Mouse (Mus musculus) layer of hippocampus, postnatal 25 days (tissue): ENCODE measurements around the gene Snx10. TPM values are rescaled to one million over a fixed set of nuclear protein-coding genes. Genes with fewer than 3 reads are reported as not detected.

ENCODE experiments used
- DNase-seq, 2 experiments: peaks; one replicate each; pipeline ENCODE4 v3.0.0; 2022; ENCODE audit warnings: mixed read lengths in 2 of 2, low spot score in 1 of 2; ENCODE audit errors: extremely low spot score in 1 of 2
- total RNA-seq, 2 experiments: library from RNA; stranded (reverse); gene quantifications; 2 replicates each; pipeline ENCODE4 v1.2.3; 2021

Snx10 gene
- total RNA-seq, 2 experiments from 2014 or later = 99.1 to 114 TPM

DNA sequence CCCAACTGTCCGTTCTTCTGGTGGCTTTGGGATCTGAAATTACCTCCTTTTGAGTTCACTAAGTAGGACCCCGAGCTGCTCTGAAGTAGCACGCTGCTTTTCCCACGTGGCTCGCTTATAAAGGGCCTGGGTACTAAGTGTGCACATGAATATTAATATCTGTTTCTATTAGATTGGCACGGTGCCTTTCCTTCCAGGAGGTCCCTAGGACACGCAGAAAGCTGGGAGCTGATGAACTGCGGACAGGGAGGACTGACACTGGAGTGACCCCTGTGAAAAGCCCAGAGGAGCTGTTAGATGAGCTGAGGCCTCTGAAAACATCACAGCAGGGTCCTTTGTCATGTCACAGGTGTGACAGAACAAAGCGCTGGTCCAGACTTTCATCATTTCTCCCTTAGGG is 57.7 kb downstream of the Snx10 start:
- no peak for DNase-seq

DNA sequence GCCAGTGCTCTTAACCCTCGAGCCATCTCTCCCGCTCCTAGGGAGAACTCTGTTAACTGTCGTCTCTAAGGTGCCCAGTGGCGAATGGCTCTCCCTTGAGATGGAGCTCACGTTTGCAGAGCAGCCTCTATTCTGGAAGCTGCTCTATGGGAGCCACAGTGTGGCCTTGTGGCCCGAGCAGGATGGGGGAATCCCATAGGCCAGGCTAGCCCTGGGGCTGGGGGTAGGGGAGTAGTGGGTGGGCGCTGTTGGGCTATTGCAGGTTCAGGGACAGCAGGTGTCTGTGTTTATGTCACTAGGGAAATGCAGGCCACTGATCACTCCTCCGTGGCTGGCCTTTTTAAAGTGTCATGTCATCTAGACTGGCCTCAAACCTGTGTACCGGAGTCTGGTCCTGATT is 58.4 kb downstream of the Snx10 start:
- no peak for DNase-seq

DNA sequence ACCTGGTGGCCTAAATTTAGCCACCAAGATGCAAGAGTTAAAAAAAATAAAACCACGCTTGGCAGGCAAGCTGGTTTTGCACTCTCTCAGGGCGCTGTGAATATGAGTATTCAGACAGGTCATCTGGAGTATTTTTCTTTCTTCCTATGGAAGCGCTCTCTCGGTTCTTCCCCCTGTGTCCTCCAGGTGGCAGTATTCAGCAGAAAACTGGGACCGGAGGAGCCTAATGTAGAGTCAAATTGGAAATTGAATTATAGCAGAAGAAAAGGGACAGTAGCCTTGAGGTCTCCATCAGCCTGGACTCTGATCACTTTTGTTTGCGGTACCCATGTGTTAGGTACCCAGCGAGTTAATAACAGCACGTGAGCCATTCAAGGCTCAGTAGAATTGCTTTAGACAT is 62.3 kb downstream of the Snx10 start:
- peak in 1 of 2 experiments; percentile 67 for DNase-seq

DNA sequence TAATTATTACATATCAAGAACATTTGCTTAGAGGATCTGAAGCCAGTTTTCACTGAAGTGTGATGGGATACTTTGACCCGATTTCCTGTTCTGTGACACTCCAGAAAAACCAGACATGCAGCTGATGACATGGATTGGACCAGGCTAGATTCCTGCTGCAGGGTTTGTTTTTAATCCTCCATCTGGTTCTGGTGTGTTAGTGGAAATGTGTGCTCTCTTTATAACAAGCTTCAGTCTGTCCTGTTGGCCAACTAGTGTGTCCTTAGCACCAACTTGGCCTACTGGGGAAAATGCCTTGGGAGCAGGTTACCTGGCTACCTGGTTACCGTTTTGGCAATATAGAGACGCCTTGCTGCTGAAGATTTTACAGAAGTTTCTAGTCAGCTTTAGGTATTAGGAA is 63.6 kb downstream of the Snx10 start:
- no peak for DNase-seq

DNA sequence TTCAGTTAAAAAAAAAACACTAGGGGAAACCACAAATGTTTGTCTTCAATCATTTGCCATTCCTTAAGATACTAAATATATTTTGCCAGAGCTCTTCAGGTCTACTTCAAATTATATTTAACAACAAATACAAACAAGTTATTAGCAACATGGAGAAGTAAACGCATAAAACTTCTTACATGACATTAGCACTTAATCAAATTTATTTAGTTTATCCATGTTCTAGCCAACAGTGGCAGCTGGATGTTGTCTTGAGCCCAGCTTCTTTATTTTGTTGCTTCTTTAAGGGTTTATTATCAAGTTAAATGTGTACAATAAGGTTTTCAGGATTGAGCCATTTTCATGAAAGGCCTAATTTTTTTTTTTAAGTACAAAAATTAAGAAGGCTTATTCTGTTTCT is 67.6 kb downstream of the Snx10 start:
- DNase-seq = no peak

DNA sequence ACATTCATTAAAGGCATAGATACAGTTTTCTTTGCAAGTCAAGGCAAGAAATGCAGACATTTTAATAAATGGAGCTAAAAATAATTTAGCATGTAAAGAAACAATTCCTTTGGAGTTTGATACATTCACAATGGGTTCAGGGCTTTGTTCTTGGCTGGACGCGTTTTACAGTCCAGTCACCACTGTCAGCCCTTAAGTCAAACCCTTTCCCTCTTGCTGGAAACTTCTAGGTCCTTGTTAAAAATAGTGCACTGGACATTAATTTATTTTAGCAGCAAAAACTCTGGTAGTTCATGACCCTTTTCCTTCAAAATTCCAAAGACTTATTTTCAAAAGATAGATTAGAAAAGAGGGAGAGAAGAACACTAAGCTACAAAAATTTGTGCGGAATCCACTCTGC is 68.1 kb downstream of the Snx10 start:
- no peak for DNase-seq

DNA sequence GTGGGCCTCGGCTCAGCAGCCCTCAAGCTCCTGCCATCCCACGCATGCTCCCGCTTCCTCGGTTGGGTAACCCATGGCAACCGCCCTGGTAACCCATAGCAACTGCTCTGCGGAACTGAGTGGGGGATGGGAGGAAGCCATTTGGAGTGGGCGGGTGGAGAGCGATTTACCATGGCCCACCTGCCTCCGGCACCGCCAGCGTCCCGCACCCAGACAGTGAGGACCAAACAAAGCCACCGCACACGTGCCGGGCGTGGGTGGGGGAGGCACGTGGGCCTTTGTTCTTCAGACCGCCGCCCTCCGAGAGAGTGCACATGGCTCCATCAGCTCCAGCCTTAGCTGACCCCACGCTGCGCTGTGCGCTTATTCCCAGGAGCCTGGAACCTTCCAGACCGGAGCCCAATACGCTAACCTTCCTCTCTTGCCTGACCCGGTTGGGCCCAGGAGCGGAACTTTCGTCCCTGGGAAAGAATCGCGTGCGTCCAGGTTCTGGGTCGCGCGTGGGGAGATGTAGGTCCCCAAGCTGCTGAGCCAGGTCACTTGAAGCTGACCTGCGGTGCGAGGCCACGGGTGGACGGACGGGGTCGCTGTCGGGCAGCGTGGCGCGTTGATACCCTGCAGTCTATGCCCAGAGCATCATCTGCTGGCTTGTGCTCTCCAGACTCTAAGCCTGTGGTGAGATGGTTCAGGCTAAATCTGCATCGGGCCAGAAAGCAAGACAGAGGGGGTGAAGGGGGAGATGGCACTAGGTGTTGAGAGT is 68.8 kb downstream of the Snx10 start:
- peak; percentile 84 to 86 for DNase-seq

DNA sequence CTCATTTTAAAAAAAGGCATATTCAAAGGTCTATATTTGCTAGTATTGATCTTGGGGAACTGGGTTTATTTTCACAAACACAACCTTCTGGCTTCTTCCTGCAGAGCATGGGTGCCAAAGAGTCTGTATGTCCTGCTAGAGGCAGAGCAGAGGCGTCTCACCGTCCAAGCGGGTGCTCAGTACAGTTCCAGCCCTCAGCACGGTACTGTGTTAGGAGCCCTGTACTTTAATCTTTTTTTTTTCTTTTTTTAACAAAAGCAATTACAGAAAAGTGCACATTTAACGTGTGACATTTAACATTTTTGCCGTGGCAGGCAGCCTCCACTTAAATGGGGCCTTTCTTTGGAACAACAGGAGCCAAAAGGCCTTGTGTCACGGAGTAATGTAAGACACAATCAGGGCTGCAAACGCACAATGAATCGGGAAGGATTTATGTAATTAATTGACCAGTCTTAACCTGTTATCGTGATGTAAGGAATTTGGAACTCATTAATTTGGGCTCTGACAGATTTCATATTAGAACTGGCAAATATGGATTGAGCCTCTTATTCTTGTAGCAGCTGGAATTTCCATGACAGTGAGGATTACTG is 69.8 kb downstream of the Snx10 start:
- DNase-seq = no peak

DNA sequence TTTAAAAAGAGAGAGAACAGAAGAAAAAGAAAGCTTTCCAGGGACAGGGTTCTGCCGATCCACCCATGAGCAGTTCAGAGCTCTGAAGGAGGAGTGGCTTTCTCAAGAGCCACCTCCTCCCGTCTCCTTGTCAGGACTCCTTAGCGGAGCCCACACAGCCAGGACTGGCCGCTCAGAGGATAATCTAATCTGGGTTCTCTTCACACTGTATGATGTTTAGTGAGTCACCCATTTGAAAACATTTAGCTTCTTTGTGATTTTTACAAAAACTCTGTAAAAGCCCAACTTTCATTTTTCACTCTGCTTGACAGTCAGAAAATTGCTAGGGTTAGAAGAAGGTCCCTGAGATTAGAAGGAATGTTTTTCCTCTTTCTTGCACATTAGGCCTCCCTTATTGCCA is 70.8 kb downstream of the Snx10 start:
- no peak for DNase-seq

DNA sequence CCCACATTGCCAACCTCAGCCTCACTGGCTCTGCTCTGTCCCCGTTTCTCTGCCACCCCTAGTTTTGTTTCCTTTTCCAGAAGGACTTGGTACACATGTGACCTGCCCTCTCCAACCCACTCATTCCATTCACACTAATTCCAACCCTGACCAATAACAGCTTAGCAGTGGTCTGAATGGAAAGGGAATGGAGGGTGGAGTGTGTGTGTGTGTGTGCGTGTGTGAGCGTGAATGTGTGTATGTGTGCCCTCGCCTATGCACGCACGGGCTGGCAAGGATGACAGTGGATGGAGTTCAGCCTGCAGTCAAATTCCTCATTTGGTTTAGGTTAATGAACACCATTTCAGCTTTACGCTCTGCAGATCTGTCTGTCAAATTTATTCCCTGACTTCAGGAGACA is 74.4 kb downstream of the Snx10 start:
- DNase-seq = no peak

DNA sequence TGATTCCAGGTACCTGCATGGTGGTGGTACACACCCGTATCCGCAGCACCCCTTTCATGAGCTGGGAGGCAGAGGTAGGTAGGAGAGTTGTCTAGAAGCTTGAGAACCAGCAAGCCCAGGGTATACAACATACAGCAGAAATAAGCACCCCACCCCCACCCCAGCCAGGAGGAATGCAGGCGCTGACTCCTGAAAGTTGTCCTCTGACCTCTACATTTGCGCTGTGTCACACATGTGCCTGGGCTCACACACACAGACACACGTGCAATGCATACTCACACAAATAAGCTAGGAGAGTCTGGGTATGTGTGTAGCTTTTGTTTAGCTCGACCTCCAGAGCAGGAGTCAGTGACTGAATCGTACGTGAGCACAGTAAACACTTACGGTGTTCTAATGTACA is 76.7 kb downstream of the Snx10 start:
- no peak for DNase-seq

DNA sequence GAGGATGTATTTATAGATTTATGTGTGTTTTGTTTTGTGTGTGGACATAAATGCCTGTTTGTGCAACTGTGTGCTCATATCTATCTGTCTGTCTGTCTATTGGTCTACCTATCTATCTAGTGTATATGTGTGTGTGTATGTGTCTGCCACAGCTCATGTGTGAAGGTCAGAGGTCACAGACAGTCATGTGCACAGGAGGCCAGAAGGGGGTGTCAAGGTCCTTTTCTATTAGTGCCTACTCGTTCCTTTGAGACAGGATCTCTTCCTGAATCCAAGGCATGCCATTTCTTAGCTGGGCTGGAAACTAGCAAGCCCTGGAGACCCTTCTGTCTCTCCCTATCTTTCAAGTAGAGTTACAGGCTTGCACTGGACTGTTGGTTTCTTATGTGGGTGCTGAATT is 78.6 kb downstream of the Snx10 start:
- DNase-seq = no peak

DNA sequence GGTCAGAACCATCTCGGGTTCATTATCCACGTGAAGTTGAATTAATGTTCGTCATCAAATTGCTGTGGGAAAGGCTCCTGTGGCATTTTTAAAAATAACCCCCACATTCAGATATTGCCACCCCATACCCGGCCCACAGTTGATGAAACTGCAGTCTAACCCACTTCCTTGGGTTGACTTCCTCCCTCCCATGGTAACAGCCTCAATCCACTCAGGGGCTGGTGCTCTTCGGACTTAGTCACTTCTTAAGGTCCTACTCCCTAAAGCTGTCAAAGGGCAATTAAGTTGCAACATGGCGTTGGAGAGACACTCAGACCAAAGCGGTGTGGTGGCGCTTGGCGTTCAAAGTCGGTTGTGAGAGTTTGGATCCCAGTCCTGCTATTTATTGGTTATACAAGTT is 80.0 kb downstream of the Snx10 start:
- DNase-seq = no peak

DNA sequence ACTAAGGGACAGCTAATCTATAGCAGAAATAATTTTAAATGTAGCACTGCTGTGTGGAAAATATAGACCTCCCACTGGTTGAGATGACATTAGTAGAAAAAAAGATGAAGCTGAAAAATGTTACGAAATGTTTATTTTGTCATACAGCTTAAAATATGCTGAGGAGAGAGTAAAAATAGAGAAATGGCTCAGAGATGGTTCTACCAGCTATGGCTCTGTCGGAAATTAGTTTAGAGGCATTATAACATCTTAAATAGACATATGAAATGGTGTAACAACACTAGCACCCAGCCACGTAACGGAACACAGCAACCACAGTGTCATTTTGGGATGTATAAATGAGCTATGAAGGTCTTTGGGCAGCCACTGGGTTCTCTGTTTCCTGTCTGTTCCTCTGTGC is 82.5 kb downstream of the Snx10 start:
- DNase-seq = no peak

DNA sequence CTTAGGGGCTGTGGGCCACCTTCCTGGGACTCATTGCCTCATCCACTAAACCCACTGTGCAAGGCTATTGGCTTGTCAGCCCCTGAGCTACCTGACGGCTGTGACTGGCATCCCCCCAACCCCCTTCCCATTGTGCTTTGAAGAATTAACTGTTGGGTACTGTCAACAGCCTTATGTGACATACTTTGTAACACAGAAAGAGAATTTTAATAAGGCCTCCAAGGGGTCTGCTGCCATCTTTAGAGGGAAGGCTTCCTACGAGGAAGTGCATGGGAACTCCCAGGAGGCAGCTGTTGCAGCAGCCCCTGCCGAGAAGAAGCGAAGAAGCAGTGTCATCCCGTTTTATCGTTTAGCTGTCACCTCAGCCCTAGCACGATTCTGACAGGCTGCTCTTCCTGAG is 83.1 kb downstream of the Snx10 start:
- DNase-seq = no peak

DNA sequence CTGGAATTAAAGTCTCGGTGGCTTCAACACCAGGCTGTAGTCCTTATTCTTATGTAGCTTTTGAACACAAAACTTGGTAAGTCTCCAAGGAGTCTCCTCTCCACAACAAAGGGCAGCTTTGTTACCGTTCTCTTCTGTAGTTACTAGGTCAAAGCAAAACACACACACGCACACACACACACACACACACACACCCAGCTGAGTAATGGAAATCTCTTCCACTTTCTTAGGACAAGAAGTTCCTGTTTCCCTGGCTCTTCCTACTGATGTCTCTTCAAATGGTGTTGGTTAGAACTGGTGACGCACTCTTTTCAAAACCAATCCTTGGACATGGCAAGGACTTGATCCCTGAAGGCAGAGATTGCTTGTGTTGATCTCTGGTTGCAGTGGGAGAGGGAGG is 87.9 kb downstream of the Snx10 start:
- no peak for DNase-seq

DNA sequence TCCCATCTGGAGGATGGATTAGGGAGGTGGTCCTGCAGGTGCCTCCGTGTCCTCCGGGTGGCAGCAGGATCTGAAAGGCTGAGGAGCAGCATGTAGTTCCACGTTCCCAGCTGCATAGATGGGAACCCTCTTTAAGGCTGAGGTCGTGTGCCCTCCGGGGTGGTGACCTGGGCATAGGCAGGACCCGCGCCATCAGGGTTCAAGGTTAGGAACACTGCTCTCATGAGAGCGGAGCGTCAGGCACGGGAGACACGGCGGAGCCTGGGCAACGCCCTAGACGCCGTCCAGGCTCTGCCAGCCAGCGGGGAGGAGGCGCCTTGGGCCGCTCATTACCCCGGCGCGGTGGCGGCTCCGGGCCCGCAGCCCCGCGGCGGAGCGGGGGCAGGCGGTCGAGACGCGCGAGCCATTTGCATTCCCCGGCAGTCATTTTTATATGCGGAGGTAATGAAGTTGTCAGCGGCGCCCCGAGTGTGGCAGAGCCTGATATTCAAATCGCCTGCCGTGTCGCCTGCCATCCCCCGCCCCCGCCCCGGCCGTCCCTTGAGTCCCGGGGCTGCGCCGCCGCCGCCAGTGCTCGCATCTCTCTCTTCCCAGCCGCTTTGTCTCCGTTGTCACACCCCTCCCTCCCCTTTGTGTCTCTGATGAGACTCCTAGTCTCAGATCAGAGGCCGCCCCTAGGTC is 88.8 kb downstream of the Snx10 start:
- peak; percentile 49 to 67 for DNase-seq

DNA sequence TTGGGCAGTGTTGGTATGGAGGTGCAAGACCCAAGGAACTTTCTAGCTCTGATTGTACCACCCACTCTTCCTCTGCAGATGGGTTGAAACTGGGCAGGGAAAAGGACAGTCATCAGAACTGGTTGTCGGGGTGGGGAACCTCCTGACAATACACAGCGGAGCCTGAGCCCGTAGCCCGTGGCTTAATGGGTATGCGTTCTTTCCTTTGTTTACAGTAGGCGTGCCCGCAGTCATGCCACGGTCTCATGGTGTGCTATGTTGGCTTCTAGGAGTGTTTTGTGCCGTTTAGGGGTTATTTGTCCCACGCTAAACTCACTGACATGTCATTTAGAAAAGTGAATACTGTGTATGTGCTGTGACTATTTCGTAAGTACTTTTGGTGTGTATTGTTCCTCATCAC is 90.0 kb downstream of the Snx10 start:
- DNase-seq = no peak

DNA sequence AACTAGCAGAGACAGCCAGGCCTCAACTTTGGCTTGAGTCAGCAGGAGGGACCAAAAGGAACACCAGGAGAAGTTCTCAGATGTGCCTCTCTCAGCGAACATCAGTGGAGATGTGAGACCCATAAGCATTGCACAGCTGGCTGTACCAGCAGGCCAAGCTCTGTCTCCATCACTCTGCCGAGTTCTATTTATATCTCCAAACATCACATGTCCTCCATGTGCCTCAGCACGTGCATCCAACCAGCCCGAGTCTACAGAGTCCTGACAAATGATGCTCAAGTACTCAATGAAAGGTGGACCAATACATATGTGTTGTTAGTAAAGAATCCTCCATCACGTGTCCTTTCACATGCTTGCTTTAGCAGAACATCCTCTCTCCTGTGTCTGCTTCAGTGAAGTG is 103.1 kb downstream of the Snx10 start:
- no peak for DNase-seq

DNA sequence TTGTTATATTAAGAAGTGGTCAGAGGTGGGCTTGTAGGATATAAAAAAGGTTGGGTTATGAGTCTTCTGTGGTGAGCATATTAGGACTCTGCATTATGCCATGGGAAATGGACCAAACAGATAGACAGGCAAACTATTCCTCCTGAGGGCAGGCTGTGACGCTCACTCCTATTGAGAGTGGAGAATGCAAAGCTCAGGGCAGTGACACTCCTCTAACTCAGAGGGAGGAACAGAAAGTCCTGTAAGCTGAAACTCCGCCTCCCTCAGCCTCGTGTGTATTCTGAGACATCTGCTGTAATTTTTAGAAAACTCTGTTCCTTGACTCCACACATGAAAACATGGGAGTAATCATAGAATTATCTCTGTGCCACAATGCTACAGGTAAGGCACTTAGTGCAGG is 106.0 kb downstream of the Snx10 start:
- DNase-seq = no peak

DNA sequence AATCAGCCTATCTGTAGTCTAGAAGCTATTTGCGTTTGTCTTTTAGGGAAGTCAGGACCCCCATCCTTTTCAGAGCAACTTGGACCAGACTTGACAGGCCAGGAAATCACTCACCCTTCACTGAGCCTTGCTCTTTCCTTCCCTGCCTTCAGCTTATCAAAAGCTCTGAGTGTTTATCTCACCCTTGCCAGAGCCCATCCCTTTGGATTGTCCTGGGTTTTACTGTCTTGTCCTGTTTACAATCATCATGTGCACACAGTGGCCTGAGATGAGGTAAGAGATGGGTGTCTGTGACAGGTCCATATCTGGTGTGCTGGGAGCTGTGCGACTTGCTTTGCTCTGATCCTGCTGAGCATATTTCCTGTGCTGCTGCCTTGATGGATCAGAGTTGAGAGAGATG is 106.5 kb downstream of the Snx10 start:
- no peak for DNase-seq
